Mouse (Mus musculus) neural tube, embryonic 12.5 days (tissue): ENCODE measurements at regions not wholly inside any gene's neighbourhood (a gene's known extent, or its start where the extent isn't known, plus 50 kb on each side); places are given as distances from the start of the nearest gene placed in this dataset.

Experiments
- ATAC-seq: fragments of 200-750 bp; cut with Nextera tagmentation; 2 replicates; pipeline ENCODE4 v1.8.0; 2017; ENCODE audit warnings: low read depth, mild to moderate bottlenecking, moderate TSS enrichment, moderate library complexity; ENCODE audit not compliant: low FRiP score
- H3K27ac ChIP-seq: fragments of 300-500 bp; sonication (generic); 2 replicates; pipeline ENCODE4 v1.5.1; 2016
- H3K27me3 ChIP-seq: fragments of 300-500 bp; sonication (generic); replicated peaks from 2 replicates; pipeline ENCODE4 v1.6.1; 2016; ENCODE audit warnings: mild to moderate bottlenecking
- H3K36me3 ChIP-seq: fragments of 300-500 bp; sonication (generic); 2 replicates; pipeline ENCODE4 v1.6.1; 2016; ENCODE audit warnings: mild to moderate bottlenecking
- H3K4me1 ChIP-seq: fragments of 300-500 bp; sonication (generic); 2 replicates; pipeline ENCODE4 v1.6.1; 2016
- H3K4me2 ChIP-seq: fragments of 300-500 bp; sonication (generic); replicated peaks from 2 replicates; pipeline ENCODE4 v1.6.1; 2016; ENCODE audit warnings: mild to moderate bottlenecking
- H3K4me3 ChIP-seq: fragments of 300-500 bp; sonication (generic); 2 replicates; pipeline ENCODE4 v1.5.1; 2016
- H3K9ac ChIP-seq: fragments of 300-500 bp; sonication (generic); 2 replicates; pipeline ENCODE4 v1.6.1; 2016; ENCODE audit warnings: mild to moderate bottlenecking
- H3K9me3 ChIP-seq: fragments of 300-500 bp; sonication (generic); 2 replicates; pipeline ENCODE4 v1.6.1; 2016; ENCODE audit warnings: mild to moderate bottlenecking
- WGBS: fragments of 180-500 bp; shearing (Covaris S2); methylation state at CpG from one replicate; pipeline ENCODE4 v1.1.7; 2016; 5-methylcytosine and 5-hydroxymethylcytosine counted together

- Histone ChIP-seq H3K27me3 (no peaks in the 10 kb centered on the region), H3K9ac (no peak overlapping the region), H3K9me3 (no peaks in the 10 kb centered on the region), H3K4me3 (no peak overlapping the region), H3K4me2 (no peak overlapping the region), H3K36me3 (no peaks in the 10 kb centered on the region), H3K27ac (no peak overlapping the region), H3K4me1 (peaks cover 54% of the 10 kb centered on the region)
- WGBS = 59% methylated on average over 12 of the region's 12 CpGs
- no peak for ATAC-seq
Measured at GRCm38 (mm10) chr3:52184241-52184640, 79.4 kb upstream of the Maml3 start.

- Histone ChIP-seq H3K36me3 (no peaks in the 10 kb centered on the region), H3K4me2 (no peak overlapping the region), H3K9ac (no peak overlapping the region), H3K27me3 (no peaks in the 10 kb centered on the region), H3K27ac (0 out of 2 replicates have a peak overlapping the region, but pooled peaks have one; percentile 8), H3K4me1 (peaks cover 43% of the 10 kb centered on the region), H3K4me3 (no peak overlapping the region), H3K9me3 (no peaks in the 10 kb centered on the region)
- ATAC-seq = no peak
- 13% methylated on average over 2 of the region's 2 CpGs for WGBS
Measured at GRCm38 (mm10) chr3:52185351-52185750, 80.5 kb upstream of the Maml3 start.

- no peak for ATAC-seq
- H3K4me3 ChIP-seq = no peak overlapping the region
- WGBS = 37% methylated on average over 4 of the region's 4 CpGs
- no peak overlapping the region for H3K27ac ChIP-seq
- H3K9ac ChIP-seq = no peak overlapping the region
- H3K36me3 ChIP-seq = no peaks in the 10 kb centered on the region
- no peaks in the 10 kb centered on the region for H3K27me3 ChIP-seq
- H3K4me2 ChIP-seq = no peak overlapping the region
- peaks cover 30% of the 10 kb centered on the region for H3K4me1 ChIP-seq
- no peaks in the 10 kb centered on the region for H3K9me3 ChIP-seq
Measured at GRCm38 (mm10) chr3:52187401-52187801, 80.7 kb upstream of the Foxo1 start.

- Histone ChIP-seq H3K9me3 (no peaks in the 10 kb centered on the region), H3K27ac (no peak overlapping the region), H3K9ac (no peak overlapping the region), H3K4me3 (no peak overlapping the region), H3K27me3 (no peaks in the 10 kb centered on the region), H3K4me1 (peaks cover 30% of the 10 kb centered on the region), H3K36me3 (no peaks in the 10 kb centered on the region), H3K4me2 (no peak overlapping the region)
- no peak for ATAC-seq
- WGBS = 90% methylated on average over 6 of the region's 6 CpGs
Measured at GRCm38 (mm10) chr3:52188303-52188702, 79.8 kb upstream of the Foxo1 start.

GRCm38 (mm10) chr3:52189016-52189415, 79.1 kb upstream of the Foxo1 start:
- whole genome bisulfite sequencing = 90% methylated on average over 6 of the region's 6 CpGs
- Histone ChIP-seq H3K36me3 (no peaks in the 10 kb centered on the region), H3K27me3 (no peaks in the 10 kb centered on the region), H3K27ac (no peak overlapping the region), H3K4me2 (no peak overlapping the region), H3K4me1 (peaks cover 30% of the 10 kb centered on the region), H3K4me3 (no peak overlapping the region), H3K9ac (no peak overlapping the region), H3K9me3 (no peaks in the 10 kb centered on the region)
- no peak for ATAC-seq

GRCm38 (mm10) chr3:52190021-52190420, 78.1 kb upstream of the Foxo1 start:
- 88% methylated on average over 7 of the region's 7 CpGs for WGBS
- Histone ChIP-seq H3K27me3 (no peaks in the 10 kb centered on the region), H3K9ac (no peak overlapping the region), H3K9me3 (no peaks in the 10 kb centered on the region), H3K36me3 (no peaks in the 10 kb centered on the region), H3K4me3 (no peak overlapping the region), H3K4me1 (peaks cover 23% of the 10 kb centered on the region), H3K4me2 (no peak overlapping the region), H3K27ac (no peak overlapping the region)
- no peak for ATAC-seq

- no peak overlapping the region for H3K9ac ChIP-seq
- H3K4me3 ChIP-seq = no peak overlapping the region
- H3K9me3 ChIP-seq = no peaks in the 10 kb centered on the region
- H3K4me2 ChIP-seq = no peak overlapping the region
- ATAC-seq = no peak
- peaks cover 10% of the 10 kb centered on the region for H3K4me1 ChIP-seq
- H3K27me3 ChIP-seq = no peaks in the 10 kb centered on the region
- 77% methylated on average over 7 of the region's 7 CpGs for WGBS
- H3K27ac ChIP-seq = no peak overlapping the region
- H3K36me3 ChIP-seq = no peaks in the 10 kb centered on the region
Measured at GRCm38 (mm10) chr3:52193026-52193425, 75.1 kb upstream of the Foxo1 start.

GRCm38 (mm10) chr3:52194216-52194615, 73.9 kb upstream of the Foxo1 start:
- WGBS = 89% methylated on average over 10 of the region's 10 CpGs
- H3K27me3 ChIP-seq = no peaks in the 10 kb centered on the region
- no peak overlapping the region for H3K4me3 ChIP-seq
- no peak overlapping the region for H3K4me2 ChIP-seq
- no peak for ATAC-seq
- no peak overlapping the region for H3K9ac ChIP-seq
- H3K36me3 ChIP-seq = no peaks in the 10 kb centered on the region
- H3K4me1 ChIP-seq = peaks cover 10% of the 10 kb centered on the region
- no peak overlapping the region for H3K27ac ChIP-seq
- H3K9me3 ChIP-seq = no peaks in the 10 kb centered on the region

- peak overlapping the region; percentile 80 for H3K9ac ChIP-seq
- no peaks in the 10 kb centered on the region for H3K36me3 ChIP-seq
- WGBS = 61% methylated on average over 3 of the region's 3 CpGs
- H3K27me3 ChIP-seq = no peaks in the 10 kb centered on the region
- no peaks in the 10 kb centered on the region for H3K9me3 ChIP-seq
- ATAC-seq = no peak
- peak overlapping the region; percentile 76 for H3K4me2 ChIP-seq
- H3K4me1 ChIP-seq = peaks cover 10% of the 10 kb centered on the region
- no peak overlapping the region for H3K27ac ChIP-seq
- no peak overlapping the region for H3K4me3 ChIP-seq
Measured at GRCm38 (mm10) chr3:52195486-52195885, 72.7 kb upstream of the Foxo1 start.

- 2% methylated on average over 36 of the region's 39 CpGs for WGBS
- H3K4me1 ChIP-seq = peaks cover 10% of the 10 kb centered on the region
- H3K4me3 ChIP-seq = peak overlapping the region; percentile 40
- peak overlapping the region; percentile 80 for H3K9ac ChIP-seq
- H3K9me3 ChIP-seq = no peaks in the 10 kb centered on the region
- ATAC-seq = peak; percentile 92
- peak overlapping the region; percentile 69 for H3K27ac ChIP-seq
- H3K4me2 ChIP-seq = peak overlapping the region; percentile 76
- no peaks in the 10 kb centered on the region for H3K36me3 ChIP-seq
- H3K27me3 ChIP-seq = no peaks in the 10 kb centered on the region
Measured at GRCm38 (mm10) chr3:52196047-52196935, 71.8 kb upstream of the Foxo1 start.

GRCm38 (mm10) chr3:52196936-52197246, 71.2 kb upstream of the Foxo1 start:
- Histone ChIP-seq H3K9ac (peak overlapping the region; percentile 80; the same call in 1 of the 2 replicates), H3K4me2 (peak overlapping the region; percentile 76), H3K27ac (peak overlapping the region; percentile 69), H3K9me3 (no peaks in the 10 kb centered on the region), H3K27me3 (no peaks in the 10 kb centered on the region), H3K4me1 (peaks cover 10% of the 10 kb centered on the region), H3K4me3 (no peak overlapping the region), H3K36me3 (no peaks in the 10 kb centered on the region)
- no peak for ATAC-seq
- 64% methylated on average over 2 of the region's 2 CpGs for WGBS

- Histone ChIP-seq H3K36me3 (no peaks in the 10 kb centered on the region), H3K4me3 (no peak overlapping the region), H3K9ac (no peak overlapping the region), H3K27me3 (no peaks in the 10 kb centered on the region), H3K4me2 (no peak overlapping the region), H3K4me1 (peaks cover 10% of the 10 kb centered on the region), H3K27ac (no peak overlapping the region), H3K9me3 (no peaks in the 10 kb centered on the region)
- WGBS = 79% methylated on average over 23 of the region's 23 CpGs
- no peak for ATAC-seq
Measured at GRCm38 (mm10) chr3:52197982-52198750, 70.0 kb upstream of the Foxo1 start.
